Mouse (Mus musculus): Measurements from ENCODE around the gene Cdh5. TPM values are rescaled to one million over a fixed set of nuclear protein-coding genes. Genes with fewer than 3 reads are reported as not detected.
"Not testable (repeated sequence)": the region's sequence is repeated elsewhere in the genome, so short reads cannot be mapped to it uniquely, and the experiment has no call there.

Gene Cdh5
- polyA plus RNA-seq, 1 experiment from 2014 or later, result 10.0 TPM

DNA sequence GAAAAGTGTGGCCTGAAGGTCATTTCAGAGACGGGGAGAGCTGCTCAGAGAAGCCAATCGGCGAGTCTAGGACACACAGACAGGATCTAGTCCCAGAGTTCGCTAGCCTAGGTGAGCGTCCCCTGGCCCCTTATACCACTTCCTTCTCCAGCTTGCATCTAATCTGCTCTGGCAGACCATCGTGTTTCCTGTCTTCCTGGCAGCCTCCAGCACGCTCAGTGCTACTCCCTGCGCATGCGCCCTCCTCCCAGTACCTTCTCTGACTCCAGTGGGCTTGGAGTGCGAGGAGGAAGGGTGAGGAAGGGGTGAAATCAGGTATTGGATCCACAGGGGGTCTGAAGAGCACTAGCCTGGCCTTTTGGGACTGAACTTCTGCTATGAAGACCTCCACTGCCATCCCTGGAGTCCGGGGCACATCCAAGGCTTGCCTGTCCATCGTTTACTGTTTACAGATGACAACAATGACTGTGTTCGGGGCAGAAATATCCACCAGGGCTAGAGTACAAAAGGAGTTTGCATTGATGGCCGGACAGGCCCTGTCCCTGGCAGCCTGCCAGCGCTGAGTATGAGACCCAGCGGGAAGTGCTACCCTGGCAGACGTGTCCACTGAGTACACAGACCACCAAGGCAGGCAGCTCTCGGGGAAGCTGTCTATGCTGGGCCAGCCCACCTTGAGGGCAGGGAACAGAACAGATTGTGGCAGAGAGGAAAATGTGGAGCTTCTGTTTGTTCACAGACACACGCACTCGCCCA, 1.9 kb upstream of the Cdh5 start:
- no peaks in the 10 kb centered on the region for H3K36me3 ChIP-seq (replicated peaks; ENCODE audit: insufficient read depth, low read length)
- peak; percentile 52 for DNase-seq
- H3K27ac ChIP-seq (ENCODE audit: low read depth), result peak overlapping the region; percentile 44
- no peak overlapping the region for H3K4me3 ChIP-seq (ENCODE audit: low read depth, low read length)
- no peaks in the 10 kb centered on the region for H3K27me3 ChIP-seq (ENCODE audit: insufficient read depth, low read length)
- 29% methylated on average over 20 of the region's 20 CpGs for WGBS (ENCODE audit: insufficient replicate concordance)
- no peaks in the 10 kb centered on the region for H3K9me3 ChIP-seq (ENCODE audit: low read length)
- peak; percentile 46 for ATAC-seq
- peak overlapping the region; percentile 30; the same call in 1 of the 2 replicates for H3K9ac ChIP-seq (replicated peaks)
- peak overlapping the region; percentile 56 for H3K4me2 ChIP-seq (ENCODE audit: low read depth, low read length)
- TF ChIP-seq CTCF (IDR thresholded peaks at IDR 0.05; ENCODE audit: low read depth) (no peak), EP300 (IDR thresholded peaks at IDR 0.05; ENCODE audit: low read depth) (no peak)
- peaks cover 9% of the 10 kb centered on the region for H3K4me1 ChIP-seq (ENCODE audit: insufficient read depth)

- not testable (repeated sequence) for H3K27ac ChIP-seq (ENCODE audit: low read depth); H3K36me3 ChIP-seq (replicated peaks; ENCODE audit: insufficient read depth, low read length)
Measured at GRCm38 (mm10) chr8:104100724-104101123, 701 bp upstream of the Cdh5 start.

DNA sequence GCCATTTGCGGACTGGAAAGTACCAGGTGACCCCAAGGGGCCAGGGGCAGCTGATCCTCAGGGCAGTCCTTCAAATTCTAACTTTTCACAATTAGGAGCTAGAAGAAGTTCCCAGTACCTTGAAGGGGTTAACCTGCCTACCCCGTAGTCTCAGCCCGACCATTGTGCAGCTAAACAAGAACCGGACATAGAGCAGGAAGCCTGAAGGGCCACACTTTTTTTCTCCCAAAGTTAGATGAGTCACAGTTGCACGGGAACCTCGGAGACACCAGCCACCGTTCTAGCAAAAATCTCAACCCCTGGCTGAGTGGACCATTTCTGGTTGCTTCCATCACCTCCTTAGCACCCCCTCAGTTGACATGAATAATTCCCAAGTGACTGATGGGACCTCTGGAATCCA, 2.0 kb downstream of the Cdh5 start:
- H3K9ac ChIP-seq (replicated peaks), result no peak overlapping the region

More at GRCm38 (mm10) chr8:104100724-104101123, 701 bp upstream of the Cdh5 start:
- 91% methylated on average over 6 of the region's 6 CpGs for WGBS (ENCODE audit: insufficient replicate concordance)
- not testable (repeated sequence) for H3K4me1 ChIP-seq (ENCODE audit: insufficient read depth); H3K4me2 ChIP-seq (ENCODE audit: low read depth, low read length); H3K27me3 ChIP-seq (ENCODE audit: insufficient read depth, low read length); ATAC-seq; DNase-seq; H3K9ac ChIP-seq (replicated peaks); H3K9me3 ChIP-seq (ENCODE audit: low read length); H3K4me3 ChIP-seq (ENCODE audit: low read depth, low read length)

DNA sequence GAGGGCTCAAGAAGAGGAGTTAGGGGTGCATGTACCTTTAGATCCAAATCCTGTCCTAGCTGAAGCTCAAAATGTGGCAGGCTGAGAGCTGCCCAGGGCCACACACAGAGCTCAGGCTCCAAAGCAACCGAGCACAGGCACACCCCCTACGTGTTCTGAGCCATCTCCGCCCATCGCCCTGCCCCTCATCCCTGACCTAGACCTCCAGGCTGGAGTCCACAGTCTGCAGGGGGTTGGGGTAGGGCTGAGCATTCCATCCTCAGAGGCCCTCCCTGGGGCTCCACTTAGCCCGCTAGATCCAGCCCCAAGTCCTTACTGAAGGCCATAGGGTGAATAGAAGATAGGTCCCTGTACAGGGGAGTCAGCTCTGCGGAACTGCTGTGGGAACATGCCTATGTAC, 4.3 kb downstream of the Cdh5 start:
- DNase-seq (no peak), ATAC-seq (no peak)
- Histone ChIP-seq H3K4me2 (ENCODE audit: low read depth, low read length) (no peak overlapping the region), H3K9ac (replicated peaks) (no peak overlapping the region), H3K4me1 (ENCODE audit: insufficient read depth) (no peaks in the 10 kb centered on the region; the same call in none of the 2 replicates), H3K36me3 (replicated peaks; ENCODE audit: insufficient read depth, low read length) (no peaks in the 10 kb centered on the region), H3K9me3 (ENCODE audit: low read length) (no peaks in the 10 kb centered on the region), H3K27ac (ENCODE audit: low read depth) (no peak overlapping the region), H3K4me3 (ENCODE audit: low read depth, low read length) (no peak overlapping the region), H3K27me3 (ENCODE audit: insufficient read depth, low read length) (no peaks in the 10 kb centered on the region)
- TF ChIP-seq CTCF (IDR thresholded peaks at IDR 0.05; ENCODE audit: low read depth), result no peak
- no peak for TF ChIP-seq EP300 (IDR thresholded peaks at IDR 0.05; ENCODE audit: low read depth)
- WGBS (ENCODE audit: insufficient replicate concordance), result 62% methylated on average over 6 of the region's 6 CpGs

More for the DNA sequence above, 2.0 kb downstream of the Cdh5 start:
- H3K36me3 ChIP-seq (replicated peaks; ENCODE audit: insufficient read depth, low read length), result no peaks in the 10 kb centered on the region
- no peaks in the 10 kb centered on the region for H3K27me3 ChIP-seq (ENCODE audit: insufficient read depth, low read length)
- 0 out of 2 replicates have a peak overlapping the region, but pooled peaks have one; percentile 16 for H3K4me3 ChIP-seq (ENCODE audit: low read depth, low read length)
- 31% methylated on average over 7 of the region's 7 CpGs for WGBS (ENCODE audit: insufficient replicate concordance)
- no peak for ATAC-seq
- DNase-seq, result no peak
- H3K4me1 ChIP-seq (ENCODE audit: insufficient read depth), result peaks cover 9% of the 10 kb centered on the region
- TF ChIP-seq EP300 (IDR thresholded peaks at IDR 0.05; ENCODE audit: low read depth) (no peak), CTCF (IDR thresholded peaks at IDR 0.05; ENCODE audit: low read depth) (no peak)
- peak overlapping the region; percentile 2; the same call in 1 of the 2 replicates for H3K4me2 ChIP-seq (ENCODE audit: low read depth, low read length)
- no peaks in the 10 kb centered on the region for H3K9me3 ChIP-seq (ENCODE audit: low read length)
- peak overlapping the region; percentile 52; the same call in 1 of the 2 replicates for H3K27ac ChIP-seq (ENCODE audit: low read depth)

GRCm38 (mm10) chr8:104106276-104106946, 5.0 kb downstream of the Cdh5 start:
- no peak overlapping the region for H3K4me2 ChIP-seq (ENCODE audit: low read depth, low read length)
- H3K9ac ChIP-seq (replicated peaks), result no peak overlapping the region
- 65% methylated on average over 7 of the region's 7 CpGs for WGBS (ENCODE audit: insufficient replicate concordance)
- H3K27me3 ChIP-seq (ENCODE audit: insufficient read depth, low read length), result no peaks in the 10 kb centered on the region
- TF ChIP-seq EP300 (IDR thresholded peaks at IDR 0.05; ENCODE audit: low read depth) (no peak), CTCF (IDR thresholded peaks at IDR 0.05; ENCODE audit: low read depth) (no peak)
- H3K4me3 ChIP-seq (ENCODE audit: low read depth, low read length), result no peak overlapping the region
- ATAC-seq (no peak), DNase-seq (no peak)
- H3K4me1 ChIP-seq (ENCODE audit: insufficient read depth), result no peaks in the 10 kb centered on the region; the same call in 1 of the 2 replicates
- no peaks in the 10 kb centered on the region for H3K9me3 ChIP-seq (ENCODE audit: low read length)
- H3K27ac ChIP-seq (ENCODE audit: low read depth), result no peak overlapping the region
- no peaks in the 10 kb centered on the region for H3K36me3 ChIP-seq (replicated peaks; ENCODE audit: insufficient read depth, low read length)

DNA sequence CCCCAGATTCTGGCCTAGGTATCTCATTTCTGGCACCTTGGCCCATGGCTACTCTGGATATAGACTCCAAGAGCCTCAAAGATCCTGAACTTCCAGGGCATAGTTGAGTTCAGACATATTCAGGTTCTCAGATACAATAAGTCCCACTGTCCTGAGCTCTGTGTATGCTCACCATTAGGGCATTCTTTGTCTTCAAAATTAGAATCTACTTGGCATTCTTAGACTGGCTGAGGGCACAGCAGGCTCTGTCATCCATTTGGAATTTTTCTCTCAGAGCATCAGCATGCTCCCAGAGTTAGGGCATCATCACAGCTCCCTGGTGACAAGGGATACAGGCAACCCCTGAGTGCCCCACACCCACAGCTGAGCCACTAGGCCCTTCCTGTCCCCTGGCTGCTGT, 5.7 kb downstream of the Cdh5 start:
- Histone ChIP-seq H3K9ac (replicated peaks) (no peak overlapping the region), H3K4me1 (ENCODE audit: insufficient read depth) (no peaks in the 10 kb centered on the region; the same call in 1 of the 2 replicates), H3K36me3 (replicated peaks; ENCODE audit: insufficient read depth, low read length) (no peaks in the 10 kb centered on the region), H3K9me3 (ENCODE audit: low read length) (no peaks in the 10 kb centered on the region), H3K4me3 (ENCODE audit: low read depth, low read length) (no peak overlapping the region), H3K27ac (ENCODE audit: low read depth) (no peak overlapping the region), H3K27me3 (ENCODE audit: insufficient read depth, low read length) (no peaks in the 10 kb centered on the region), H3K4me2 (ENCODE audit: low read depth, low read length) (no peak overlapping the region)
- DNase-seq (no peak), ATAC-seq (no peak)
- TF ChIP-seq CTCF (IDR thresholded peaks at IDR 0.05; ENCODE audit: low read depth) (no peak), EP300 (IDR thresholded peaks at IDR 0.05; ENCODE audit: low read depth) (no peak)
